Mouse (Mus musculus) myocyte (in vitro differentiated cells): ENCODE data around the gene Neu2.

Experiments used
- CEBPB ChIP-seq: IDR thresholded peaks from 2 replicates; pipeline ENCODE4 v1.6.1; 2011; ENCODE audit warnings: mild to moderate bottlenecking, moderate library complexity; ENCODE audit not compliant: poor library complexity, insufficient read depth, severe bottlenecking
- E2F4 ChIP-seq: IDR thresholded peaks from one replicate; pipeline ENCODE4 v1.6.1; 2011; ENCODE audit warnings: mild to moderate bottlenecking, control low read depth, moderate library complexity; ENCODE audit not compliant: insufficient read depth
- MAX ChIP-seq: IDR thresholded peaks from one replicate; pipeline ENCODE4 v1.6.1; 2011; ENCODE audit warnings: low read depth, mild to moderate bottlenecking, control low read depth
- MYOD1 ChIP-seq, 3 experiments: IDR thresholded peaks; one replicate each; pipeline ENCODE4 v1.6.1; 2011; ENCODE audit warnings: control low read depth in 2 of 3, low read depth in 2 of 3, mild to moderate bottlenecking in 2 of 3, moderate library complexity in 1 of 3; ENCODE audit not compliant: insufficient read length in 2 of 3, control insufficient read depth in 1 of 3
- MYOG ChIP-seq, 3 experiments: IDR thresholded peaks; one replicate each; pipeline ENCODE4 v1.6.1; 2011; ENCODE audit warnings: control low read depth in 2 of 3, low read depth in 2 of 3, mild to moderate bottlenecking in 2 of 3; ENCODE audit not compliant: insufficient read length in 2 of 3, control insufficient read depth in 1 of 3, insufficient read depth in 1 of 3
- POLR2A ChIP-seq: IDR thresholded peaks from one replicate; pipeline ENCODE4 v1.6.1; 2011; ENCODE audit warnings: low read depth, mild to moderate bottlenecking, control low read depth, moderate library complexity; ENCODE audit not compliant: insufficient read length
- POLR2AphosphoS2 ChIP-seq: IDR thresholded peaks from one replicate; pipeline ENCODE4 v1.6.1; 2011; ENCODE audit warnings: low read depth, control low read depth; ENCODE audit not compliant: insufficient read length
- REST ChIP-seq: IDR thresholded peaks from one replicate; pipeline ENCODE4 v1.6.1; 2011; ENCODE audit warnings: mild to moderate bottlenecking, control low read depth, moderate library complexity; ENCODE audit not compliant: insufficient read depth, insufficient read length
- SRF ChIP-seq: IDR thresholded peaks from one replicate; pipeline ENCODE4 v1.6.1; 2011; ENCODE audit warnings: low read depth; ENCODE audit not compliant: control insufficient read depth, insufficient read length
- TCF12 ChIP-seq: IDR thresholded peaks from one replicate; pipeline ENCODE4 v1.6.1; 2011; ENCODE audit warnings: mild to moderate bottlenecking, control low read depth; ENCODE audit not compliant: poor library complexity, insufficient read depth, severe bottlenecking
- TCF3 ChIP-seq: IDR thresholded peaks from one replicate; pipeline ENCODE4 v1.6.1; 2011; ENCODE audit warnings: low read depth, control low read depth; ENCODE audit not compliant: insufficient read length
- USF1 ChIP-seq: IDR thresholded peaks from one replicate; pipeline ENCODE4 v1.6.1; 2011; ENCODE audit warnings: low read depth, mild to moderate bottlenecking, control low read depth, moderate library complexity

DNA sequence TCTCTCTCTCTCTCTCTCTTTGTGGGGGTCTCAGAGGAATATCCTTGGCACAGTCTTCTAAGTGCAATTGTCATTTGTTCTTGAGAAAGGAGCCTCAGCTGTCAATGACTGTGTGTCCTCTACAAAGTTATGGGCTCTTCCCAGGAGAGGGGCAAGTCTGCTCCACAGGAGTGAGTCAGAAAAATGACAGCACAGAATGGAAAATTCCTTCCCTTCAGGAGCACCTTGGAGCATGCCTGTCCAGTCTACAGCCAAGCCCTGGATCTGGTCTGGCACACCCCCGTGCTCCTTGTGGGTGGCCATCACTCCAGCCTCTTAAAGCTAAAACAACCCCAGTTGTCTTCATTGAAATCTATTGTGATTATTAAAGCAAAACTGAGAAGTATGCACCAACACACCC lies 11.8 kb downstream of the Neu2 start:
- no peak for TF ChIP-seq E2F4
- TF ChIP-seq POLR2A: no peak
- no peak for TF ChIP-seq TCF12
- TF ChIP-seq USF1: no peak
- TF ChIP-seq MYOG (IDR thresholded peaks at IDR 0.05; ENCODE audit: control insufficient read depth in 1 of 3, insufficient read depth in 1 of 3, insufficient read length in 2 of 3, low read depth in 2 of 3): no peak
- TF ChIP-seq MYOD1 (IDR thresholded peaks at IDR 0.05; ENCODE audit: control insufficient read depth in 1 of 3, insufficient read length in 2 of 3, low read depth in 2 of 3): no peak
- TF ChIP-seq MAX: no peak
- TF ChIP-seq POLR2AphosphoS2: no peak
- no peak for TF ChIP-seq CEBPB
- TF ChIP-seq TCF3: no peak
- TF ChIP-seq SRF: no peak
- no peak for TF ChIP-seq REST
